17 mouse cellular contexts compared by ENCODE assay signal in the genomic region with DNA sequence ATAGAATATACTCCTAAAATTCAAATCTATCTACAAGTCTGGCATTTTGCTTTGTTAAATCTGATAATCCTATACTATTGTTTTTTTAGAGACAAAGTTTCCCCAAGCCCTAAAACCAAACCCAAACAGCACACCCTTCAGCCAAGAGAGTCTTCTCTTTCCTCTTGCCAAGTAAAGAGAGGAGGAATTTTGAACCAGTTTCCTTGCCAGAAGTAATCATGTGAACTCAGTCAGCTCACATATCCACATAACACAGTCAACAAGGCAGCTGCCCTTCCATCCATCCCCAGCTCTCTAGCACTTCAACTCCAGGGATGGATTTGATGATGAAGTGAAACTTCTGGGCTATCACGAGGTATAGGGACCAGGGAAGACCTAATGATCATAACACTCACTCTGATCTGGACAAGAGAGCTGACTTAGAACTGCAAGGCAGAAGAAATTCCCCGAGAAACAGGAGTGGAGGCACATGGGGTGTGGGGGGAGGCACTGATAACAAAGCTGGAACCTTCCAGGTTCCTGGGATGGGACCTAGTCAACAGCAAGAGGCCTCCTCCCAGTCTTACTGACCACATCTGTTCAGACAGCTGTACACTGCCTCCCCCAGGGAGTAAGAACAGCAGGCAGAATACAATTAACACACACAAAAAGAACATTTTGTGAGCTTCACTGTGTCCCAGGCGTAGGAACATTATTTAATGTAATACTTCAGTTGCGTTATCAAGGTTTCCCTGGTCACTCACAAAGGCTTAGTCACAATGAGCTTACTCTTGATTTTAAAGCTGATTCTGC. TPM values are rescaled to one million over a fixed set of nuclear protein-coding genes. Genes with fewer than 3 reads are reported as not detected.
A peak's percentile ranks its signal among the peaks of the same experiment; 100 is the strongest.
DNase-seq lines count a peak whose midpoint lies in the region; ATAC-seq and TF ChIP-seq lines count a peak whose summit lies in the region.
"Had no signal": no experiment of that assay in that cellular context is flagged by ENCODE, and none has a peak within 500 bp of the region (broad histone marks: within the 10 kb centered on the region; RNA-seq: fewer than 3 reads in every experiment).

No protein-coding gene starts in this region.

- no peak overlapping the region for H3K4me3 ChIP-seq in embryonic facial prominence, embryonic 14.5 days (ENCODE audit: low read depth, low read length)
- no peak overlapping the region for H3K4me3 ChIP-seq in embryonic facial prominence, embryonic 10.5 days
- no peak overlapping the region for H3K4me3 ChIP-seq in heart, postnatal 0 days (ENCODE audit: low read depth, low read length)
- H3K4me3 ChIP-seq: embryonic facial prominence, embryonic 13.5 days; forebrain, embryonic 15.5 days; left cerebral cortex, adult 2 months had no signal

- no peaks in the 10 kb centered on the region for H3K27me3 ChIP-seq in embryonic facial prominence, embryonic 14.5 days (replicated peaks; ENCODE audit: control insufficient read depth, insufficient read depth, low read length)
- H3K27me3 ChIP-seq in embryonic facial prominence, embryonic 10.5 days (replicated peaks; ENCODE audit: low read depth, poor library complexity, severe bottlenecking) = no peaks in the 10 kb centered on the region
- H3K27me3 ChIP-seq in heart, postnatal 0 days (ENCODE audit: control insufficient read depth, insufficient read depth, low read length) = no peaks in the 10 kb centered on the region
- H3K27me3 ChIP-seq: forebrain, embryonic 15.5 days had no signal

- H3K36me3 ChIP-seq in embryonic facial prominence, embryonic 14.5 days (ENCODE audit: control insufficient read depth, insufficient read depth, low read length) = no peaks in the 10 kb centered on the region
- no peaks in the 10 kb centered on the region for H3K36me3 ChIP-seq in embryonic facial prominence, embryonic 10.5 days (replicated peaks)
- no peaks in the 10 kb centered on the region for H3K36me3 ChIP-seq in heart, postnatal 0 days (replicated peaks; ENCODE audit: control insufficient read depth, insufficient read depth, low read length)
- H3K36me3 ChIP-seq: embryonic facial prominence, embryonic 13.5 days; forebrain, embryonic 15.5 days had no signal

- no peak for TF ChIP-seq CTCF in heart, postnatal 0 days (IDR thresholded peaks at IDR 0.05; ENCODE audit: low read depth)

- no peak overlapping the region for H3K9ac ChIP-seq in embryonic facial prominence, embryonic 14.5 days (ENCODE audit: low read depth, low read length)
- H3K9ac ChIP-seq in heart, postnatal 0 days (replicated peaks; ENCODE audit: low read depth, low read length) = no peak overlapping the region
- H3K9ac ChIP-seq: embryonic facial prominence, embryonic 13.5 days; forebrain, embryonic 15.5 days had no signal

- H3K4me2 ChIP-seq in embryonic facial prominence, embryonic 14.5 days (ENCODE audit: low read depth, low read length) = no peak overlapping the region
- no peak overlapping the region for H3K4me2 ChIP-seq in heart, postnatal 0 days (ENCODE audit: low read depth, low read length)
- H3K4me2 ChIP-seq: embryonic facial prominence, embryonic 13.5 days; forebrain, embryonic 15.5 days had no signal

- no peaks in the 10 kb centered on the region for H3K9me3 ChIP-seq in embryonic facial prominence, embryonic 14.5 days (ENCODE audit: control insufficient read depth, low read length)
- H3K9me3 ChIP-seq in embryonic facial prominence, embryonic 10.5 days = no peaks in the 10 kb centered on the region
- H3K9me3 ChIP-seq in heart, postnatal 0 days (replicated peaks; ENCODE audit: control insufficient read depth, low read length) = no peaks in the 10 kb centered on the region
- H3K9me3 ChIP-seq: embryonic facial prominence, embryonic 13.5 days; forebrain, embryonic 15.5 days had no signal

- H3K4me1 ChIP-seq in embryonic facial prominence, embryonic 14.5 days (ENCODE audit: control insufficient read depth, insufficient read depth, low read length) = peaks cover 15% of the 10 kb centered on the region
- H3K4me1 ChIP-seq in embryonic facial prominence, embryonic 10.5 days = peaks cover 9% of the 10 kb centered on the region
- H3K4me1 ChIP-seq in heart, postnatal 0 days (ENCODE audit: control insufficient read depth, insufficient read depth) = peaks cover 4% of the 10 kb centered on the region; the same call in 1 of the 2 replicates

- 59% methylated on average over 4 of the region's 4 CpGs for WGBS in embryonic facial prominence, embryonic 14.5 days
- 81% methylated on average over 4 of the region's 4 CpGs for WGBS in embryonic facial prominence, embryonic 10.5 days
- WGBS in heart, postnatal 0 days = 72% methylated on average over 4 of the region's 4 CpGs

- peak; percentile 74 for DNase-seq in embryonic facial prominence, embryonic 14.5 days (ENCODE audit: low spot score)
- no peak for DNase-seq in embryonic facial prominence, embryonic 10.5 days (ENCODE audit: low spot score)
- DNase-seq in ovary, adult 18-20 months (ENCODE audit: low spot score) = peak; percentile 16
- no peak for DNase-seq in ovary, postnatal 14 days (ENCODE audit: low spot score)
- no peak for DNase-seq in heart, postnatal 0 days (ENCODE audit: low spot score)
- peak; percentile 90 for DNase-seq in skeletal muscle tissue, adult 2 months (ENCODE audit: low read depth, low spot score)
- DNase-seq in c-Kit-positive CD71-positive TER-119-positive erythroid progenitor cells, embryonic 14.5 days (ENCODE audit: low spot score) = no peak
- no peak for DNase-seq in adrenal gland, adult 18-20 months (ENCODE audit: low spot score in 2 of 2)
- DNase-seq: cerebellum, adult 9-11 months; kidney, postnatal 14 days; midbrain, embryonic 14.5 days; right cerebral cortex, postnatal 4 days had no signal

- TF ChIP-seq EP300 in heart, postnatal 0 days (IDR thresholded peaks at IDR 0.05; ENCODE audit: low read depth) = no peak

- no peak for ATAC-seq in embryonic facial prominence, embryonic 14.5 days (ENCODE audit: low read depth)
- peak; percentile 68 for ATAC-seq in heart, postnatal 0 days (ENCODE audit: insufficient read depth, low read depth)
- ATAC-seq: forebrain, embryonic 15.5 days had no signal

- no peak overlapping the region for H3K27ac ChIP-seq in embryonic facial prominence, embryonic 14.5 days (replicated peaks; ENCODE audit: low read depth, low read length)
- no peak overlapping the region for H3K27ac ChIP-seq in embryonic facial prominence, embryonic 10.5 days (replicated peaks)
- no peak overlapping the region for H3K27ac ChIP-seq in heart, postnatal 0 days (ENCODE audit: low read depth)
- H3K27ac ChIP-seq: embryonic facial prominence, embryonic 13.5 days; forebrain, embryonic 15.5 days; left cerebral cortex, adult 2 months had no signal

RNA-seq across cellular contexts. Expression of gene Kcnv2, which starts 13.9 kb away (rescaled TPM):
- 0.08 TPM in 1 of 2 replicates, not detected in the other for polyA plus RNA-seq in embryonic facial prominence, embryonic 14.5 days (2014; fragmentation: Nextera tagmentation; extraction: Ambion mirVana)
- polyA plus RNA-seq in embryonic facial prominence, embryonic 10.5 days (2016; fragmentation: Nextera tagmentation; extraction: Ambion mirVana) = 0.14 TPM in 1 of 2 replicates, not detected in the other
- total RNA-seq in heart, postnatal 0 days (2014; rRNA removed; ENCODE audit: low replicate concordance) = not detected in 2 replicates
- 0.03 and 0.04 TPM in 2 replicates for polyA plus RNA-seq in heart, postnatal 0 days (2015; fragmentation: Nextera tagmentation; extraction: Ambion mirVana)
- total RNA-seq in adrenal gland, adult 18-20 months (2021) = under 1 TPM in 1 of 2 experiments, not detected in 1; 0.07 TPM
- total RNA-seq: granulocyte monocyte progenitor cell, adult 5-6 weeks; left cerebral cortex, adult 2 months had no signal
- polyA plus RNA-seq: liver, embryonic 16.5 days had no signal

Comparison
In these comparisons a context has a peak if more than half of its experiments do, and no peak if none do; other contexts are left out.
1. DNase-seq: peak in embryonic facial prominence, embryonic 14.5 days (single experiment), ovary, adult 18-20 months (single experiment) and skeletal muscle tissue, adult 2 months (single experiment); none in embryonic facial prominence, embryonic 10.5 days (single experiment), ovary, postnatal 14 days (single experiment), heart, postnatal 0 days (single experiment), c-Kit-positive CD71-positive TER-119-positive erythroid progenitor cells, embryonic 14.5 days (single experiment) and adrenal gland, adult 18-20 months (0 of 2).